Mouse (Mus musculus): ENCODE measurements around the gene Elovl2.
A peak's percentile ranks its signal among the peaks of the same experiment; 100 is the strongest.

The Elovl2 gene

GRCm38 (mm10) chr13:41220304-41220834 lies at the start of gene Elovl2:
Gene Elovl2, minus strand, starts transcription at chr13:41220405.
- peak; percentile 98 for DNase-seq

DNA sequence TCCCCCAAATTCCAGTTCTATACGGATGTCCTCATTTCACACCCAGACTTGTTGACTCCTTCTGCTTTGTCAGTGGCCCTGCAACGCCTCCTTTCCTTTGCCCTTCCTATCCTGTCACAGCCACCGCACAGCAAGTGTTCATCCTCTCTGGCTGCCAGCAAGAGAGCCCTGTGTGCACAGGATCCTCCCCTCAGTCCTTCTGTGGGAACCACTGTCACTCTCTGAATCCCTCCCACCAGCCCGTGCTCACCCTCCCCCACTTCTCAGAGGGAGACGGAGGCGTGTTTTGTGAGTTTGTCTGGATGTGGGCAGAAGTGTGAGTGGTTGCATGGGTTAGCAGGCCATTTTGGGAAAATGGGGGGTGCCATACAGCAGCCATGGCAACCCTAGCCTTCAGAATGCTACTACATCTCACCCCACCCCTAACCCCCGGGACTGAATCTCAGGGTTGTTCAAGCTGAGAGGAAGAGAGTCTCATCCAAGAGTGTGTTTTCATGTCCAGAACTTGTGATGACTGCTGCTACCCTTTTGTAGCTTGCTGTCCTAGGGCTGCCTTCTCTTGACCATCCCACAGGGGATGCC lies 47.7 kb upstream of the Elovl2 start:
- peak; percentile 90 for DNase-seq

GRCm38 (mm10) chr13:41263304-41264006 lies 43.2 kb upstream of the Elovl2 start:
- peak; percentile 80 for DNase-seq

DNA sequence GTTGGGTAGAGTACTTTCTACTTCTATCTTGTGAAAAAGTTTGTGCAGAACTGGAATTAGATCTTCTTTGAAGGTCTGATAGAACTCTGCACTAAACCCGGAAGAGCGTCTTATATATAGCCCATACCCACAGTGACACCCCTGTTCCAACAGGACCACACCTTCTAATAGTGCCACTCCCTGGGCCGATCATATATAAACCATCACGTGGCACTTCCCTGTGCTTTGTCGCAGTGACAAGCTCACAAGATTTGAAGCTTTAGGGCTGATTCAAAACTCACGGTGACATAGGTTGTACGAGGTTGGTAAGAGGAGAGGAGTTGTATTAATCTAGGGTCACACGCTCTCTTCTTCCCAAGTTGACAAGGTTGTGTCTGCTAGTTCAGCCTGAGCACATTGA lies 41.4 kb upstream of the Elovl2 start:
- DNase-seq = peak; percentile 61

DNA sequence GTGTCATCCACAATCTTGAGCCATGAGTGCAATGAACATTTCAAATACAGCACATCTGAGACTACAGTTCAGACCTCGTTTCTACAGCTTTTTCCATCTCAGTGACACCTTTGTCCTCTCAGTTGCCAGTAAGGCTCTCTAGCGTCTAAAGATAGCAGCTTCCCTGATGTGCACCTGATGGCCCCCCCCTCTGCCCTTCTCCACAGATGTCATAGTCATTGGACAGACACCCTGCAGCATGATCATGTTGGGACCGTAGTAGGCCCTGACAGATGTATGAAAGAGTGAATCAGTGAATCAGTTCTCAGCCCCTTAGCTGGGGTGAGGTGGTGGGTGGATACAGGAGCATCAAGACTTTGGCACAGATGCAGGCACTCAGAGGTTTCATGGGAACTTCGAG lies 37.6 kb upstream of the Elovl2 start:
- peak; percentile 92 for DNase-seq

- peak; percentile 73 for DNase-seq
These were observed 36.8 kb upstream of the Elovl2 start for GRCm38 (mm10) chr13:41256962-41257361.

- no peak for DNase-seq
These were observed 35.9 kb upstream of the Elovl2 start for GRCm38 (mm10) chr13:41256126-41256525.

- DNase-seq = peak; percentile 88
These were observed 32.5 kb upstream of the Elovl2 start for GRCm38 (mm10) chr13:41252736-41253135.

DNA sequence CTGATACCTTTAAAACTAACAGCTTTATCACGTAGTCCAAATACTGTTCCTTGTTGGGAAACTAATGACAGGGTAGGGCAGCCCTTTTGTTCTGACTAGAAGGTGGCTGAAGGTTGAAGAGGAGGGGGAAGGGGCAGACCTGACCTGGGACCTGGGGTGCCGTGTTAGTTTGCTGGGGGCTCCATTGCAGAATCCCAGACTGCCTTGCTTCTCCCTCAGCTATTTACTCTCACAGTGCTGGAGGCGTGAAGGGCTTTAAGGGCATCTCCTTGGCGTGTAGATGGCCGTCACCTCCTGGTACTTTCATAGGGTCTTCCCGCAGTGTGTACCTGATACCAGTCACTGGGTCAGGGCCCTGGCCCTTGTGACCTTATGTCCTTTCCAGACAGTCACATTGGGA lies 31.9 kb upstream of the Elovl2 start:
- DNase-seq = peak; percentile 84

GRCm38 (mm10) chr13:41251667-41252066 lies 31.5 kb upstream of the Elovl2 start:
- peak; percentile 69 for DNase-seq

GRCm38 (mm10) chr13:41251232-41251631 lies 31.0 kb upstream of the Elovl2 start:
- DNase-seq = peak; percentile 79

GRCm38 (mm10) chr13:41250318-41250981 lies 30.2 kb upstream of the Elovl2 start:
- peak; percentile 80 for DNase-seq

DNA sequence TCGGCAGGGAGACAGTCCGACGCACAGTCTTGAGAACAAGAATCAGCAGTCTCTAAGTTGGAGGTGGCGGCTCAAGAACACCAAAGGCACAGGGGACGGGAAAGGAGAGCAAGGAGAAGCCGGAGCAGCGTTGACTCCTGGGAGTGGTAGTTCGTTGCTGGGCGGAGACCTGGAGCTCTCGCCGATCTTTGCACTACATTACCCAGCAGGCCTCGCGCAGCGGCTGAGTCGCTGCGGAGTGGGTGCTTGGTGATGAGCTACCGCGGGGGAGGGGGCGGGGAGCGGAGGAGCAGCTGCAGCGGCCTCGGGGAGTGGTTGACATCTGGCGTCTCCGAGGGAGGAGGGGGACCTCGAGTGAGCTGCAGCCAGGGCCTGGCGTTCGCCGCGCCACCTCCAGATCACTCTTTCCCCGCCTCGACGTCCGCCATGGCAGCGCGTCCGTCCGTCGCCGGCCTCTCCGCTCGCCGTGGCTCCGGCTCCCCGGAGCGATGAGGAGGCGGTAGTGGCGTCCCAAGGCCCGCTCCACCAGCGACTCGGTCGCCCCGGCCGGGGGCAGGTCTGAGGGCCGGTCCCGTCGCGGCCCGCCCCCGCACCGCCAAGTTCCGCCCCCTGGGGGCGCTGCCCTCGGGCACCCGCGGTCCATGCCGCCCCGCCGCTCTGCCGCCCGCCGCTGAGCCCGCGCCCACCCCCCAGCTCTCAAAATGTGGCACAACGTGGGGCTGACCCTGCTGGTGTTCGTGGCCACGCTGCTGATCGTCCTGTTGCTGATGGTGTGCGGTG lies 29.5 kb upstream of the Elovl2 start, which contains the start of gene Smim13:
TSS of gene Smim13 (plus strand) at position 307 of the 780 bp plus-strand sequence.
- DNase-seq = peak; percentile 99

DNA sequence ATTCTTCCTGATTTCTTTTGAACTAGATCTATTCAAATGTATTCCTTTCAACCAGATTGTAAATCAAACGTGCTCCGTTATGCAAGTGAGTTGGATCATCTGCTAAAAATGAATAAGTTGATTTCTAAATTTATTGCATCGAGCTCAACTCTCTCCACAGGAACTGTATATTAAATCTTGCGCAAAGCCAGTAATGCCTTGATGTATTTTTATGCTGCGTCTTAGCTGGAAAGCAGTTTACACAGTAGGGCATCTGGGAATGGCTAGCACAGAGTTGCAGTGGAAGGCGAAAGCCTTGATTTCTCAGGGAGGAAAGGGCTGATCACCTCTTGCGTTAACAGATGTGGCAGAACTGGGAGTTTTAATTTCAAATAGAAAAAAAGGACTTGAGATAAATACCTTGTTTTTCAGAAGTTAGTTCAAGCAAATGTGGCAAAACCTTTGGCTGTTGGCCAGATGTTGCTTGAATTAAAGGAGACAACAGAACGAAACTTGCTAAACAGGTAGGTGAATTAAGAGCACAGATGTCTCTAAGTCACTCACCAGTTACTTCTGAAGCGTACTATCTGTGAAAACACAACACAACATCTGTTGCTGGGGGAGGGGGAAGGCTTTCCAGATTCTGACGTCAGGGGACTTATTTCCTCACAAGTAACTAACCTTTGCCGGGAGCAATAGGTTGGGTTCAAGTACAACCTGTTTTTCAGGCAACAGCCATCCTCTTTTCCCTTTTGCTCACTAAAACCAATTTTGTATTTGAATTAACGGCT lies 28.7 kb upstream of the Elovl2 start:
- DNase-seq = no peak

DNA sequence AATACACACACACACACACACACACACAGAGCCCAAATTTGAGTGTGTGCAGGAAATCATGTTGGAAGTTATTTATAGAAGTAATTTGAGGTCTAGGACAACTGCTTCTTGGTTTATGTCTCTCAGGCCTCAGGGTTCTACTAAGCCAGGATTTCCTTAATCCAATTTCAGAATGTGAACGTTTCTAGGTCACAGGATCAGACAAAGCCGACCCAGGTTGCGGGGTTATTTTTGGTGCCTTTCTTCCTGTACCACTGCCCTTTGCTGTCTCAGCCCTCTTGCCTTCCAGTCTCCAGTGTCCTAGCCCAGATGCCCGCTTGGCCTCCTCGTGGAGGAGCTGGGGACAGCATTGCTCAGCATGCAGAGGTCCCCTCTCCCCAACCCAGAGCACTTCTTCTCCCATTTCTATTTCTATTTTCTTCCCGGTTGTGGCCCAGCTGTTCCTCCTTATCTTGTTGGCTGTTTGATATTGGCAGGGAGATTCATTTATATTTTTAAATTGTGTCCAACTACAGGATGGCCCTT lies 24.2 kb upstream of the Elovl2 start:
- DNase-seq = peak; percentile 86

DNA sequence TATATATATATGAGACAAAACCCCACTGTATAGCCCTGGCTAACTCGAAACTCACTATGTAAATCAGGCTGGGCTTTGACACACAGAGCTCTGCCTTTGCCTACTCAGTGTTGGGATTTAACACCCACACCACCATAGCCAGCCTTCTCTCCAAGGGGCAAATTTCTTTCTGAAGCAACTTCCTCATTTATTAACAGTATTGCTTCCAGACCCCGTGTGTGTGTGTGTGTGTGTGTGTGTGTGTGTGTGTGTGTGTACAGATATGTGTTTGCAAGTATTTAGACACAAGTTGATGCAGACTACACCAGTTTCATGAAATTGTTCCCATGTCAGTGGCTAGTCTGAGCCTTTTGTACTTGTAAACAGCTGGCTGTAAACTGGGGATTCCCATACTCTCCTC lies 21.4 kb upstream of the Elovl2 start:
- peak; percentile 24 for DNase-seq

DNA sequence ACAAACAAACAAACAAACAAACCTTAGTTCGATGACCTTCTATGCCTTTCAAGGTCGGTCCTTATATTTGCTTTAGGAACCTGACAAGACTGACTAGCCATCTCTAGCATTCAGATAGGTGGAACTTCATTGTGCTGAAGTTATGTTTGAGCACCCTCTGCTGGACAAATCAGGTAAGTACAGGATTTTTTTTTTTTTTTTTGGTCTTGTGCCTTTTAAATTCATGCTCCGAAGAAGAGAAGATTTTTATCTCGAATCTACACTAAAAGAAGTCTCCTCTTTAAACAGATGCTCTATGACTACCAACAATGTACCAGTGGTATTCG lies 18.6 kb upstream of the Elovl2 start:
- peak; percentile 9 for DNase-seq

GRCm38 (mm10) chr13:41238035-41238804 lies 18.0 kb upstream of the Elovl2 start:
- DNase-seq = peak; percentile 83

DNA sequence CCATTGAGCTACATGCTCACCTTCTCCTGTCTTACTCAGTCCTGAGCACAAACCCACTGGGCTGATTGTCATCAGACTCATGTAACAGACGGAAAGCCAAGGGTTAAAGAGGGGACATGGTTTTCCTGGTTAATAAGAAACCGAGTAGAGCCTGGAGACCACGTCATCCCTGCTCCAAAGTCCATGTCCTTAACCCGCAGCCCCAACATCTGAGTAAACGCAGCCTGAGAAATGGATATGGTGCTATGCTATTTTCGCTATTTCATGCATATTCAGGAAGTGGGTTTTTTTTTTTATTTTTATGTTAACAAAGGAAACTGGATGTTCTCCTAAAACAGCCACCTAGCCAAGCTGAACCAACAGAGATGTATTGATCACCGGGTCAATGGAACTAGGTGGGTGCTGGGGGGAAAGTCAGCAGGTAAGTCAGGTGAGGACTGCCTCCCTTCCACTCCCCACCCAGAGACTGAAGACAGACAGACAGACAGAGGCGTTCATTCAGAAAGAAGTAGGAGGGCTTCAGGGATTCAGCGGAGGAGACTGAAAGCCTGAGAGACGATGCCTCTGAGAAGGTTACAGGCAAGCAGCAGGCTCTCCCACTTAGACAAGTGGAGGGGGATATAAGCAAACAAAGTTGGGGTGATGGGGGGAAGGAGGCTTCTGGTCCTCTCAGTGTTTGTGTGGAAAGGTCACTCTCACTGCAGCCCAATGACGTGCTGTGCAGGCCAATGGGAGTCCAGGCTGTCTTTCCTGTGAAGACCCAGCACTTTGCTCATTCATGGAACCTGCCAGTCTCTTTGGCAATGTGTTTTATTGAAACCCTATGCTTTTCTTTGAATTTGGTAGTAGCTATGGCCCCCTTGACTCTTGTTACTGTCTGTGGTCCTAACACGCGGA lies 15.9 kb upstream of the Elovl2 start:
- DNase-seq = peak; percentile 72

- peak; percentile 65 for DNase-seq
These were observed 15.0 kb upstream of the Elovl2 start for GRCm38 (mm10) chr13:41235181-41235580.

Data from heart, adult 11 months (tissue).